Mouse (Mus musculus) kidney, postnatal 0 days (tissue): ENCODE measurements around the gene Ptprcap. TPM values are rescaled to one million over a fixed set of nuclear protein-coding genes. Genes with fewer than 3 reads are reported as not detected.

Experiments used
- ATAC-seq: fragments of 200-750 bp; cut with Nextera tagmentation; replicated peaks from 2 replicates; pipeline ENCODE4 v1.8.0; 2017; ENCODE audit warnings: low read depth, moderate number of reproducible peaks, moderate TSS enrichment, moderate library complexity; ENCODE audit not compliant: low FRiP score
- DNase-seq: peaks from one replicate; pipeline ENCODE4 v3.0.0-alpha.2; 2016; ENCODE audit warnings: low spot score
- H3K27ac ChIP-seq: fragments of 300-500 bp; sonication (generic); 2 replicates; pipeline ENCODE4 v1.5.1; 2014; ENCODE audit warnings: mild to moderate bottlenecking
- H3K27me3 ChIP-seq: fragments of 300-500 bp; sonication (generic); 2 replicates; pipeline ENCODE4 v1.6.1; 2014; ENCODE audit warnings: low read length, mixed read lengths; ENCODE audit not compliant: insufficient read depth
- H3K36me3 ChIP-seq: fragments of 300-500 bp; sonication (generic); 2 replicates; pipeline ENCODE4 v1.6.1; 2014; ENCODE audit warnings: low read length, mixed read lengths; ENCODE audit not compliant: insufficient read depth
- H3K4me1 ChIP-seq: fragments of 300-500 bp; sonication (generic); replicated peaks from 2 replicates; pipeline ENCODE4 v1.6.1; 2014; ENCODE audit warnings: antibody characterized with exemption, low read length, mixed read lengths; ENCODE audit not compliant: insufficient read depth
- H3K4me2 ChIP-seq: fragments of 300-500 bp; sonication (generic); 2 replicates; pipeline ENCODE4 v1.6.1; 2014; ENCODE audit warnings: mild to moderate bottlenecking, low read length, moderate library complexity, mixed read lengths
- H3K4me3 ChIP-seq: fragments of 300-500 bp; sonication (generic); replicated peaks from 2 replicates; pipeline ENCODE4 v1.5.1; 2014; ENCODE audit warnings: low read depth, low read length
- H3K9ac ChIP-seq: fragments of 300-500 bp; sonication (generic); 2 replicates; pipeline ENCODE4 v1.6.1; 2014; ENCODE audit warnings: low read depth, low read length
- H3K9me3 ChIP-seq: fragments of 300-500 bp; sonication (generic); replicated peaks from 2 replicates; pipeline ENCODE4 v1.6.1; 2016; ENCODE audit warnings: low read length, inconsistent platforms, mixed read lengths
- CTCF ChIP-seq: IDR thresholded peaks from 2 replicates; pipeline ENCODE4 v1.5.1; 2016; ENCODE audit warnings: antibody characterized with exemption, low read depth, mild to moderate bottlenecking, moderate library complexity
- WGBS: fragments of 180-500 bp; shearing (Covaris S2); extraction: QIAGEN DNeasy Blood & Tissue Kit; methylation state at CpG from one replicate; pipeline ENCODE4 v1.1.7; 2014; 5-methylcytosine and 5-hydroxymethylcytosine counted together
- polyA plus RNA-seq: library from polyadenylated mRNA; unstranded; fragments of >200 nt; fragmentation: Nextera tagmentation; extraction: Ambion mirVana; gene quantifications from 2 replicates; pipeline ENCODE4 v1.2.1, GENCODE M21; 2015

The Ptprcap gene
- polyA plus RNA-seq, 1 experiment from 2014 or later: 0.91 TPM

DNA sequence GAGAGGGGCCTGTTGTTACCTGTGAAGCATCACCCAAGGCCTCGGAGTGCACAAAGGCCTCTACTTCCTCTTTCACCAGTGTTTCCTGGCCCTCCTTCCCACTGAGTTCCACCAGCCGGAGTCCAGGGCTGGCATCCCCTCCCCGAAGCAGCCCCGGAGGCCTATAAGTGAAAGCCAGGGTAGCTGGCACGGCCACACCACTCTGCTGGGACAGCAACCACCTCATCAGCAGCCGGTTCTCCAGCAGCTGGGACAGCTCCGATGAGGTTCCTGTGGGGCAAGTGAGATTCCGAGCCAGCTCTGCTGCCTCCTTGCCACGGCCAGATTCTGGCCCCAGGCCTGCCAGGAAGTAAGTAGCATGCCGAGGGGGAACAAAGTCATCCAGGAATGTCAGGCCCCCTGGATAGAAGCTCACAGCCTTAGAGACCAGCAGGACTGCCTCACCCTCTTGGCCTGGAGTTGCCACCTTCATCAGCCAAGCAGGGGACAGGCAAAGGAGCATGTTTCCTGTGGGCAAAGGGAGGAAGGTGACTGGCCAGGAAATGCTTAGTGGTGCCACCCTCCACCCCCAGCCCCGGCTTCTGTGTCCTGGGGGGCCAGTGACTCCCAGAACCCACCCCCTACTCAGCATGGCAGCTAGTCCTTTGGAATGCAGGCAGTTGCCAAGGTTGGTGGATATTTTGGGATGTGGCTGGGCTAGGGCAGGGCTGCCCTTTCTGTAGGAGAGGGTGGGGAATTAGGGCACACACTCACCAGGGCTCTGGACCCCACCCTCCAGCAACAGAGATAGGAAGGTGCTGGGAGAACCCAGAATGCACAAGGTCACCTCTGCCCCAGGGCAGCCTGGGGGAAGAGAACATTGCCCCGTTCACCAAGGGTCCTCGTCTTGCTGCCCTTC is 18.2 kb downstream of the Ptprcap start:
- ATAC-seq (no peak), DNase-seq (no peak)
- H3K36me3 ChIP-seq: no peaks in the 10 kb centered on the region
- no peak overlapping the region; the same call in 1 of the 2 replicates for H3K27ac ChIP-seq
- no peak for TF ChIP-seq CTCF
- H3K9me3 ChIP-seq: no peaks in the 10 kb centered on the region
- H3K4me2 ChIP-seq: no peak overlapping the region
- no peak overlapping the region for H3K4me3 ChIP-seq
- H3K4me1 ChIP-seq: peaks cover 31% of the 10 kb centered on the region
- 0 out of 2 replicates have a peak, but pooled peaks cover under 1% of the 10 kb centered on the region for H3K27me3 ChIP-seq
- no peak overlapping the region for H3K9ac ChIP-seq
- 60% methylated on average over 13 of the region's 13 CpGs for WGBS

DNA sequence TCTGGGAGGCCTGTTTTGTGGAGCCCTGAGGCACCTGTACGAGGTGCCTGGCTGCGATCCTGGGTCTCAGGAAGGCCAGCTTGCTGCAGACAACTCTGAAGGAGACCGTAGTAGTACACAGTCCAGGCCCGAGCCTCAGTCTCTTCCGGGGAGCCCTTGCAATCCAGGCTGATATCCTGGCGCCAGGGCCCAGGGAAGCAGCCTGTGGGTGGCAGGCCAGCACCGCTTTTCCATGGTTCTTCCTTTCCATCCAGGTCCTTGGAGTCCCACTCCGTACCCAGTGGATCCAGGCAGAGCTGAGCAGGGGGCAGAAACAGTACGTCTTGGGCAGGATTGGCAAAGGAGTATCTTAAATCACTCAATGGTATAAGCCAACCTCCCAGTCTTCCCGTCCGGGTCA is 19.5 kb downstream of the Ptprcap start:
- TF ChIP-seq CTCF: peak; percentile 38
- Histone ChIP-seq H3K36me3 (no peaks in the 10 kb centered on the region), H3K9ac (no peak overlapping the region), H3K9me3 (no peaks in the 10 kb centered on the region), H3K4me1 (peaks cover 31% of the 10 kb centered on the region), H3K27ac (no peak overlapping the region), H3K4me3 (no peak overlapping the region), H3K27me3 (0 out of 2 replicates have a peak, but pooled peaks cover 3% of the 10 kb centered on the region), H3K4me2 (no peak overlapping the region)
- 55% methylated on average over 11 of the region's 11 CpGs for WGBS
- ATAC-seq (no peak), DNase-seq (no peak)

GRCm38 (mm10) chr19:4175368-4175947 is 22.1 kb downstream of the Ptprcap start, which contains the start of gene Carns1:
Gene Carns1 (minus strand): TSS chr19:4175479.
- H3K27me3 ChIP-seq: 0 out of 2 replicates have a peak, but pooled peaks cover 3% of the 10 kb centered on the region
- no peaks in the 10 kb centered on the region for H3K36me3 ChIP-seq
- TF ChIP-seq CTCF: no peak
- peak; percentile 66 for DNase-seq
- 5% methylated on average over 11 of the region's 11 CpGs for WGBS
- H3K9me3 ChIP-seq: no peaks in the 10 kb centered on the region
- H3K9ac ChIP-seq: peak within 1 kb of the TSS; percentile 28; the same call in 1 of the 2 replicates
- H3K4me2 ChIP-seq: peak within 1 kb of the TSS; percentile 37
- H3K4me3 ChIP-seq: no peak within 1 kb of the TSS
- ATAC-seq: peak; percentile 72; the same call in 1 of the 2 replicates
- H3K4me1 ChIP-seq: peaks cover 23% of the 10 kb centered on the region
- H3K27ac ChIP-seq: no peak within 1 kb of the TSS

DNA sequence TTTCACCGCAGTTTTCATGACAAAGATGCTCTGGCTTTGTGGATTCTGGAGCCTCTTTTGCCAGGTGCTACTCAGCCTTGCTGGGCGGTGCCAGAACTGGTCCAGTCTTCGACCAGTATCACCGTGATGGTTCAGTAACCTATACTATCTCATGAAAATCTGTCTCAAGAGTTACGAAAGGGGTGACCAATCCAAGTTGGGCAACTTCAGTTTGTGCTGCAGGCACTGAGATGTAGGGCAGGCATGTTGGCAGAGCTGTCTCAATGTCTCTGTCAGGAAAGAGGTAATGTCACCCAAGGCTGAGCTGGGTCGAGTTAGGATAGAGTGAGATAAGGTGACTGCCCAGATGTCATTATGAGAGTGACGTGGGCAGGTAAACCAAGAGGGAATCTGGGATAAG is 27.0 kb downstream of the Ptprcap start:
- DNase-seq (no peak), ATAC-seq (no peak)
- Histone ChIP-seq H3K4me3 (no peak overlapping the region), H3K4me1 (peaks cover 11% of the 10 kb centered on the region), H3K9ac (no peak overlapping the region), H3K4me2 (no peak overlapping the region), H3K27ac (no peak overlapping the region), H3K9me3 (no peaks in the 10 kb centered on the region), H3K27me3 (0 out of 2 replicates have a peak, but pooled peaks cover 3% of the 10 kb centered on the region), H3K36me3 (no peaks in the 10 kb centered on the region)
- WGBS: 92% methylated on average over 7 of the region's 7 CpGs
- TF ChIP-seq CTCF: no peak

DNA sequence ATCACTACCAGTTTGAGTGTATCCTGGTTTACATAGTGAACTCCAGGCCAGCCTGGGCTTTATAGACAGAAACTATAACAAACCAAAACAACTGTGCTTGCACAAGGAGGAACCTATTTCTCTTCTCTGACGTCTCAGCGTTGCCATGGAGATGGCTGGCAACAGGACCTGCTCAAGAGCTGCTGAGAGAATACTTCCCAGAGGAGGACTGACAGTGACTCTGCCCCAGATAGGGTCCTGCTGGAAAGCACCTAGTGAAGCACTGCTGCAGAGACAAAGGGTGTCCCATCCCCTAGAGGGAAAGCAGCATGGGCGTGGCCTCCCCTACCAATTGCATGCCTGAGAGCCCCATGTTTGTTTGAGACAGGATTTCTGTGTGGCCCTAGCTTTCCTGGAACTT is 28.5 kb downstream of the Ptprcap start:
- H3K4me1 ChIP-seq: peaks cover 9% of the 10 kb centered on the region
- TF ChIP-seq CTCF: no peak
- no peak overlapping the region for H3K4me2 ChIP-seq
- WGBS: 42% methylated on average over 3 of the region's 3 CpGs
- H3K9ac ChIP-seq: no peak overlapping the region
- H3K9me3 ChIP-seq: no peaks in the 10 kb centered on the region
- no peak overlapping the region for H3K27ac ChIP-seq
- no peak; the same call in 1 of the 2 replicates for ATAC-seq
- peak; percentile 67 for DNase-seq
- no peaks in the 10 kb centered on the region for H3K36me3 ChIP-seq
- 0 out of 2 replicates have a peak, but pooled peaks cover under 1% of the 10 kb centered on the region for H3K27me3 ChIP-seq
- H3K4me3 ChIP-seq: no peak overlapping the region

GRCm38 (mm10) chr19:4183689-4184088 is 30.3 kb downstream of the Ptprcap start:
- Histone ChIP-seq H3K9me3 (no peaks in the 10 kb centered on the region), H3K36me3 (no peaks in the 10 kb centered on the region), H3K27me3 (no peaks in the 10 kb centered on the region), H3K27ac (no peak overlapping the region), H3K4me2 (no peak overlapping the region), H3K4me1 (peaks cover 9% of the 10 kb centered on the region), H3K4me3 (no peak overlapping the region), H3K9ac (no peak overlapping the region)
- TF ChIP-seq CTCF: no peak
- DNase-seq (no peak), ATAC-seq (no peak)
- WGBS: 92% methylated on average over 2 of the region's 2 CpGs
